Mouse (Mus musculus) liver, postnatal 0 days (tissue): ENCODE data around the gene Dnal4.

Experiments used
- CTCF ChIP-seq: sonication (generic); IDR thresholded peaks from 2 replicates; pipeline ENCODE4 v1.5.1; 2016; ENCODE audit warnings: antibody characterized with exemption, low read depth
- EP300 ChIP-seq: IDR thresholded peaks from 2 replicates; pipeline ENCODE4 v1.6.1; 2016; ENCODE audit warnings: antibody characterized with exemption, low read depth, mild to moderate bottlenecking

GRCm38 (mm10) chr15:79727840-79728239 lies 49.8 kb downstream of the Dnal4 start:
- TF ChIP-seq CTCF (no peak), EP300 (no peak)
